Mouse (Mus musculus): ENCODE data around the gene Edem1. TPM values are rescaled to one million over a fixed set of nuclear protein-coding genes. Genes with fewer than 3 reads are reported as not detected.
A peak's percentile ranks its signal among the peaks of the same experiment; 100 is the strongest.
"Not testable (repeated sequence)": the region's sequence is repeated elsewhere in the genome, so short reads cannot be mapped to it uniquely, and the experiment has no call there.

Gene Edem1
- polyA plus RNA-seq, 1 experiment = 41.5 TPM

DNA sequence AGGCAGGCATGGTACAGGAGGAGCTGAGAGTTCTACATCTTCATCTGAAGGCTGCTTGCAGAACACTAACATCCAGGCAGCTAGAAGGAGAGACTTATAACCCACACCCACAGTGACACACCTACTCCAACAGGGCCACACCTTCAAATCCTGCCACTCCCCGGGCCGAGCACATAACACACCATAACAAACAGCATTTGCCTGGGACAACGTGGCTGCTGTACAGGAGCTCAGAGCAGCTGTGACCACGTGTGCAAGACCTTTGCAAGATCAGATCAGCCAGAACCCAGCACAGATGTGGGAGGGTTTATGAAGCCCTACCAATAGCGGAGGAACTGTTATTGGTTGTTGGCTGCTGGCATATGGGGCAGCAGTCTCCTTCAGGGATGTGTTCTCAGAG is 37.9 kb downstream of the Edem1 start:
- DNase-seq (ENCODE audit: low read depth, low spot score) = peak; percentile 18
- WGBS = 27% methylated on average over 5 of the region's 5 CpGs

DNA sequence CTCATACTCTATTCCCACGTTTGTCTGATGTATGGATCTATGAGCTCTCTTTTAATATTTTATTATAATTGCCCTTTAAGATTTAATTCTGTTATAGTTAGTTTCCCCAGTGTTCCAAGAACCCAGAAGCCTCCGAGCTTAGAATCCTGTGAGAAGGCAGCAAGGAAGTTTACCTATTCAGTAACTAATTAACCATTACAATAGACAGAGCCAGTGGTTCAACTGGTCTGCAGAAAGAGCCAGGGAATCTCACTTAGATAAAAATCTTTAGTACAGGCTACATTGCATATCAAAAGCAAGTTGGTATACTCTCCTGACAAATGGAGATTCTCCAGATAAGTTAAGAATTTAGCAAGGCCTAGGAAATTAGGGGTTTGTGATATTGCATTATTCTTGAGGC is 40.6 kb downstream of the Edem1 start:
- DNase-seq (ENCODE audit: low read depth, low spot score) = not testable (repeated sequence)
- 15% methylated on average over 2 of the region's 2 CpGs for WGBS

DNA sequence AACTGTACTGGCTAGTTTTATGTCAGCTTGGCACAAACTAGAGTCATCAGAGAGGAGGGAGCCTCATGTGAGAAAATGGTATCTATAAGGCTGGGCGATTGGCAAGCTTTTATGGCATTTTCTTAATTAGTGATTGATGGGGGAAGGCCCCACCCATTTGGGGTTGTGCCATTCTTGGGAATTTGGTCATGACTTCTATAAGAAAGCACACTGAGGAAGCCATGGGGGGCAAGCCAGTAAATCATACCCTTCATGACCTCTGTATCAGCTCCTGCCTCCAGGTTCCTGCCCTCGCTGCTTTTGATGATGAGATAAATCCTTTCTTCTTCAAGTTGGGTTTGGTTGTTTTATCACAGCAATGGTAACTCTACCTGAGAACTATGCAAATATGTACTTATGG is 42.0 kb downstream of the Edem1 start:
- no peak for DNase-seq (ENCODE audit: low read depth, low spot score)
- WGBS = 74% methylated on average over 2 of the region's 2 CpGs

DNA sequence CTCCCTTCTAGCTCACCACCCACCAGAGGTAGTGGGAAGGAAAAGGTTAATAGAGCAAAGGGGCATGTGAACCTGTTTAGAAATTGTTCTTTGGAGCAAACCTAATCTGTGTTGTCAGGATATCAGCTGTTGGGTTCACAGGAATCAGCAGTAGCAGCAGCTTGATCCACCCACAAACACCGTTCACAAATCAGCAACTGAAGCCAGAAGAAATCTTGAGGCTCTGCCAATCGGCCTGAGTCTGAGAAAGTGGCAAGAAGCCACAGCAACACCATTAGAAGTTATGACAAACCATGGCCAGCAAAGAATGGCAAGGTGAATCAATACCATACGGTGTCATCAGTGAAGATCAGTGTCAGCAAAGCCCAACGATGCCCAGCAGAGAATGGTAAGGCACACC is 42.8 kb downstream of the Edem1 start:
- whole genome bisulfite sequencing = 87% methylated on average over 4 of the region's 4 CpGs
- DNase-seq (ENCODE audit: low read depth, low spot score) = no peak

DNA sequence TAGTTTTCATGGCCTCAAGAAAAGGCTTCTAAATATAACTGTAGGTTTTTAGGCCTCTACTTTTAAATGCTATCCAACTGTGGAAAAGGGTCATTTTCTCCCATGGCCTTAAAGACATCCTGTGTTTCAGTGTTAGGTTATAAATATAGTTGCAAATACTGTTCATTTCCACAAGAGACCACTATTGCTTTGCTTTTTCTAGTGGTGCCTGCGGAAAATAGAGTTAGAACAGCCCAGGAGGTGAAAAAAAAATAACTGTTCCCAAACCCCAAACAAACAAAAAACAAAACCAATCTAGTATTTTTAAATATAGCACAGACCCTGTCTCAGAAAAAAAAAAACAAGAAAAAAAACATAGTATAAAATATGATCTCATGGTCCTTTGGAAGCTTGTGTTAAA is 46.9 kb downstream of the Edem1 start:
- 71% methylated on average over 1 of the region's 1 CpGs for WGBS
- no peak for DNase-seq (ENCODE audit: low read depth, low spot score)

DNA sequence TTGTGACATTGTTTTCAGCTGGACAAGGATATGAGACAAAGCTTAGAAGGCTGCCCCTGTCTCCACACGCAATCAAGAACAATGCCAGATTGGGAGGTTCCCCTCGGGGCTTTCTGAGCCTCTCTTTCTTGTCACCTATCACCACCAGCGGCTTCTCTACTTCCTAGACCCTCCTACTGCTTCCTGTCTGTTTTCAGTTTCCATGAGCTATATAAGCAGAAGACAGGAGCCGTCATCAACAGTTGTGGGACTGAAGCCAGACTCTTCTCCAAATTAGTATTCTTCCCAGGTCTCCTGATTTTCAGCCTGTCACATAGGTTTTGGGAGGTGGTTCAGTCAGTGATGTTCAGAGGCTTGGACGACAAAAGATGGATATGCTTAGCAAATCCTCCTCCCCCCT is 47.6 kb downstream of the Edem1 start:
- WGBS = 45% methylated on average over 5 of the region's 5 CpGs
- DNase-seq (ENCODE audit: low read depth, low spot score) = no peak

DNA sequence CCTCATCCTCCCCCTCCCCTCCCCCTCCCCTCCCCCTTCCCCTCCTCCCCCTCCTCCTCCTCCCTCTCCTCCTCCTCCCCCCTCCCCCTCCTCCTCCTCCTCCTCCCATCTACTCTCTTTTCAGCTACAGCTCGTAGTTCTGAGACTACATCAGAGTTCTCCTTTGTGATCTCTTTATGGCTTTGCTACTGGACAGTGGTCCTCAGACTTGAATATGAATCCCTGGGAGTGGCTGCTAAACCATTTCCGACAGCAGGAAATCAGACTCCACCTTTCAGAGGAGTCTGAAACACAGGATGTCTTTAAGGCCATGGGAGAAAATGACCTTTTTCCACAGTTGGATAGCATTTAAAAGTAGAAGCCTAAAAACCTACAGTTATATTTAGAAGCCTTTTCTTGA is 48.0 kb downstream of the Edem1 start:
- 52% methylated on average over 2 of the region's 2 CpGs for WGBS
- no peak for DNase-seq (ENCODE audit: low read depth, low spot score)

DNA sequence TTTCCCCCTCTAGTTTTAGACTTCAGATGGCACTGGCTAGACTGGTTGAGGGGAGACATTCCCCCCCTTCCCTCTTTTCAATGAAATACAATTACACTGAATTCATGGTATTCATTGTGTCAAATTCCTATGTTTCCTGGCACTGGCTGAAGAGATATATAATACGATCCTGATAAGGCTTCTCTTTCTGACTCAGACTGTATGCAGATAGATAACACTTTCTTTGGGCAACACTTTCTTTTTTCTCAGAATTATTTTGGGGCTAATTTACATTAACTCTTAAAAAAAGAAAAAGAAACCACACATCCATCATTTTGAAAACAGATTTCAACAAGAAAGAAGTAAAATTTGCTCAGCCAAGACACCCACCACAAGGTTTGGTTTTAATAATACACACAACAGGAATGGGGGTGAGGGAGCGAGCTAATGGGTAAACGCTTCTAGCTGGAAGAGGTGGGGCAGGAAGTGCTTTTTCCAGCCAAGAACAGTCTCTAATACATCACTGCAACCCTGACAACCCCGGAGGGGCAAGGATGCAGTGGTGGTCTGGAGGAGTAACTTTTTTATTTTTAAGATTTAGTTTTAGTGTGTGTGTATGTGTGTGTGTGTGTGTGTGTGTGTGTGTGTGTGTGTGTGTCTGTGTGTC is 52.0 kb downstream of the Edem1 start:
- no peak for DNase-seq (ENCODE audit: low read depth, low spot score)
- 71% methylated on average over 4 of the region's 4 CpGs for WGBS

DNA sequence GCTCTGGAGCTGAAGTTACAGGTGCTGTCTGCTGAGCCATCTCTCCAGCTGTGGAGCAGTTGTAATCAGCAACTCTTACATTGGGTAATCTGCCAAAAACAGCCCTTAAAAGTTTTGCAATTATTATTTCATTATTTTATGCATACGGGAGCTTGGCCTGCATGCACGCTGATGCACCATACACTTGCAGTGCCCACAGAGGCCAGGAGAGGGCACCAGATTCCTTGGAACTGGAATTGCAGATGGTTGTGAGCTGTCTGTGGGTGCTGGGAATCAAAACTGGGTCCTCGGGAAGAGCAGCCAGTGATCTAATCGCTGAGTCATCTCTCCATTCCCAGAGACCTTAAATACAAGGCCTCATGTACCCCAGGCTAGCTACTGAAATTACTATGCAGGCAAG is 52.6 kb downstream of the Edem1 start:
- no peak for DNase-seq (ENCODE audit: low read depth, low spot score)
- 90% methylated on average over 4 of the region's 4 CpGs for WGBS

DNA sequence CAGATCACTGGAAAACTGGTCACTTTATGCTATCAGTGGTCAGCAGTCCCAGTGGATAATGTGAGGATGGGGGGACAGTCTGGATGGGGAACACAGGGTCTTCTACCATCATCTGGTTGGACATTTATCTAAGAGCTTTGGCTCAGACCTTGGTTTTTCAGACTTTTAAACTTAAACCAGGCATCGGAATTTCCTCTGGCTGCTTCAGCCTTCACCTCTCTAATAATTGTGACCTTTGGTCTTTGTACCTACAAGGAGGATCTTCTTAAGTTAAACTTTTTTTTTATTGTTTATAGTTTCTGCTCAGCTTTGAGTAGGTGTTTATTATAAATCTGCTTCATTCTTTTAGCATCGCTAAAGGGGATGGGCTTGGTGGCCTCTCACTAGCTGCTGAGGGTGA is 55.4 kb downstream of the Edem1 start:
- 40% methylated on average over 2 of the region's 2 CpGs for WGBS
- no peak for DNase-seq (ENCODE audit: low read depth, low spot score)

DNA sequence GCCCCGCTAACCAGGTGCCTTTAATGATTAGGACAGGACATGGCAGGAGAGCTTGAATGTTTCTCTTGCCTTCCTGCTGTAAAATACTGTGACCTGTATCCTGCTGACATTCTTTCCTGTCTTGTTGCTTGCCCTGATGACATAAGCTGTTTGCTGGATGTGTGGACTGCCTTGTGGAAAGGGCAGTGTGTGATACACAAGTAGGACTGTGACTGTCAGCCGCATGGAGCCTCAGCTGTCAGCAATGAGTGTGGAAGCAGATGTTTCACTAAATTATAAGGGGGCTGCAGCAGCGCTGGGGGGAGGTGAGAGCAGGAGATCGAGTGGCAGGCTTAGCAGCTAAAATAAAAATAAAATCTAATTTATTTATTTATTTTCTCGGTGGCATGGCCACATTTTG is 56.2 kb downstream of the Edem1 start:
- 64% methylated on average over 5 of the region's 5 CpGs for WGBS
- DNase-seq (ENCODE audit: low read depth, low spot score) = no peak

DNA sequence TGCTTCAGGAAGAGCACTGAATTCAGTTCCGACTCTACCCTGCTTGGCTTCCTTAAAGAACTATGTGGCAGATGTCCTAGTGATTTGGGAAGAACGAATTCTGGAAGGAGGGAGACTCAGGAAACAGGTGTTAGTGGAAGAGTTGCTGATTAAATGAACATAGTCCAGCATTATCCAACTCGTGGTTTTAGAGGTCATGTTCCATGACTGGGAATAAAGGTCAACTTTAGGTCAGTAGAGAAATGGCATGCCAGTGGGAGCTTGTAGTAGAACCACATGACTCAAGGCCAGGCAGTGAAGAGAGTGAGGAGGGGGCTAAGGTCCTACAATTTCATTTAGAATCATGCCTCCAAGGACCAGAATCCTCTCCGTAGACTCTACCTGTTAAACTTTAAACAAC is 57.9 kb downstream of the Edem1 start:
- 61% methylated on average over 4 of the region's 4 CpGs for WGBS
- no peak for DNase-seq (ENCODE audit: low read depth, low spot score)

DNA sequence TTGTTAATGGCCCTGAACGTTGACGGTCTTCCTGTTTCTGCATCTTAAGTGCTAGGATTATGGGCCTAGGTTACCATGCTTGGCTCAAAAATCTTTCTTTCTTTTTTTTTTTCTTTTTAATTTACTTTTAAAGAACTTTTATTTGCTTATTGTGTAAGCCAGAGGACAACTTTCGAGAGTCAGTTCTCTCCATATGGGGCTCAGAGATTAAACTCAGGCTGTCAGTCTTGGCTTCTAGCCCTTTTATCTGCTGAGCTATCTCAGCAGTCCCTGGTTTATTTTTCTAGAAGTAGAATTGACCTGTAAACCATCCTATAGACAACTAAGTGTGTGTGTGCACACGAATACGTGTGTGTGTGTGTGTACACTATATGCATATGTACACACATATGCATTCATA is 64.1 kb downstream of the Edem1 start:
- 73% methylated on average over 5 of the region's 5 CpGs for WGBS

DNA sequence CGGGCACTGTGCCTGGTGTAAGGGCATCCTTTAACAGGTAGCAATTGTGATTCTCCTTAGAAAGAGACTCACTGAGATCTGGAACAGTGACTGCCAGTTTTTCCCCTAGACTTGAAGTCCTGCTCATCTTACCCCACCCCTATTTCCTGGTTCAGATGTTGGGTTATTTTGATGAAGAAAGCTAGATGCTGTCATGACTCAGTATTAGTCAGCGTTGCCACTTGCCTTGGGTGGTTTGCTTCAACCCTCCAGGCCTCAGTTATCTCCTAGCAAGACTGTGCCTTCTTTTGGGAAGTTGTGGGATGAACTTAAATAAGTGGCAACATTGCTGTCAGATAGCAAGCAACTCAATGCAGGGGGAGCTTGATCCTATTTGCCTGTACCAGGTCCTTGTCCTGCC is 66.7 kb downstream of the Edem1 start:
- WGBS = 84% methylated on average over 2 of the region's 2 CpGs
- DNase-seq (ENCODE audit: low read depth, low spot score) = no peak

More for the DNA sequence above, 64.1 kb downstream of the Edem1 start:
- DNase-seq (ENCODE audit: low read depth, low spot score) = no peak

DNA sequence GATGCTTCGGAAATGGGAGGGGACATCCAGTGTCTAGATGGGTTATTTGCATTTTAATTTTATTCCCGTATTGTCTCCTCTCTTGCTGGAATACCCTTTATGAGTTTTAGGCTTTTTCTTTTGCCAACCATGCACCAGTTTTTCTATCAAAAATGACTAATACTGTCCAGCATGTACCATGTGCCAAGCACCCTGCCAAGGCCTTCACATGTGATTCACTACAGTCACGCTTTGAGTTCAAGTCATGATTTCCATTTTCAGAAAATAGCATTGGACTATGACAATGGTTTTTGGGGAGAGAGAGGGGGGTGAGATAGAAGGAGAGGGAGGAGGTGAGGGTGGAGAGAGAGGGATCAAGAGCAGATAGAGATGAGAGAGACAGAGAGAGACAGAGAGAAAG is 67.5 kb downstream of the Edem1 start:
- WGBS = 93% methylated on average over 3 of the region's 3 CpGs
- no peak for DNase-seq (ENCODE audit: low read depth, low spot score)

DNA sequence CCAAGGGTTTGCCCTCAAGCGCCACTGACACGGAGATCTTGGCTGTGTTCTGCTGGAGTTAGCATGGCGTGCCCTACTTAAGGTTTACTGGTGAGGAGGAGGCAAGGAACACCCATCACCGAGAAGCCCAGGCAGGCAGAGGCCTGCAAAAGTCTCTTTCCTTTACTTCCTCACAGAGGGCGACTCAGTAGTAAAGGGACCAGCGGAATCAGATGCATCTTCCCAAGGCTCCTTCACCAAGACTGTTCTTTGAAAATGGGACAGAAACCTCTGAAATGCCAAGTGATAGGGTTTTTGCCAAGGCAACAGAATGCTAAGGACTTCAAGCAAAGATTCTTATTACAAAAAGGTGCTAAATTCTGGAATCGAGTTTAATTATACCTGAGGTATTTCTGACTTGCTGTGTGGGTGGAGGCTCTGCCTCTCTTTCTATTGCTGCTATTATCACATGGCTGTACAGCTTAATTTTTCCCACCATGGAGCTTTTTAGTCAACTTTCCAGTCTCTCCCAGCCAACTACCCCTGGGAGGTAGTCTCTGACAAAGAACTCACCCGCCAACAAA is 68.2 kb downstream of the Edem1 start:
- no peak for DNase-seq (ENCODE audit: low read depth, low spot score)
- 78% methylated on average over 8 of the region's 8 CpGs for WGBS

DNA sequence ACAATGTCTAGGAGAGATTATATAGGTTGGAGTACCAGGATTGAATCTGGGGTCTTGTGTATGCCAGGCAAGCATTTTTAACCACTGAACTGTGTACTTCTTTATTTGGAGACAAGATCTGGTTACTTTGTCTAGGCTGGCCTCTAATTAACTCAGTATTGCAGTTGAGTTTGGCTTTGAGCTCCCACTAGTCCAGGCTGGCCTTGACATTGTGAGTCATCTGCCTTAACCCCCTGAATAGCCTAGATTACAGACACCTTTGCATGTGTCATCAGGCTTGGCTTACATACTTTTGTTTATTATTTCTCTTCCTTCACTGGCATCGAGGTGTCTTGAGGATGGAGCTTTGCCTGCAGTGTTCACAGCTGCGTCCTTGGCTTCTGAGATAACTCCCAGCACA is 70.8 kb downstream of the Edem1 start:
- no peak for DNase-seq (ENCODE audit: low read depth, low spot score)
- 51% methylated on average over 2 of the region's 2 CpGs for WGBS

DNA sequence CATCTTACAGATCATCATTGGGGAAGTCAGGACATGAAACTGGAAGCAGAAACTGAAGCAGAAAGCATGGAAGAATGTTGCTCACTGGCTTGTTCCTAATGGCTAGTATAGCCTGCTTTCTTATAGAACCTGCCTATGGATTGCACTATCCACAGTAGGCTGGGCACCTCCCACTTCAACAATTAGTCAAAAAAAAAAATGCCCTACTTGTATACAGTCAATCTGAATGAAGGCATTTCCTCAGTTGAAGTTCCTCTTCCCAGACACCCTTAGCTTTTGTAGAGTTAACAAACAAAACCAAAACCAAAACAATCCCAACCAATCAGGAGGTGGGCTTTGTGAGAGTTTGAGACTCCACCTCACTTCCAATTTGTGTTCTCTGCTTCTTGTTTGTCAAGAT is 73.7 kb downstream of the Edem1 start:
- DNase-seq (ENCODE audit: low read depth, low spot score) = no peak

DNA sequence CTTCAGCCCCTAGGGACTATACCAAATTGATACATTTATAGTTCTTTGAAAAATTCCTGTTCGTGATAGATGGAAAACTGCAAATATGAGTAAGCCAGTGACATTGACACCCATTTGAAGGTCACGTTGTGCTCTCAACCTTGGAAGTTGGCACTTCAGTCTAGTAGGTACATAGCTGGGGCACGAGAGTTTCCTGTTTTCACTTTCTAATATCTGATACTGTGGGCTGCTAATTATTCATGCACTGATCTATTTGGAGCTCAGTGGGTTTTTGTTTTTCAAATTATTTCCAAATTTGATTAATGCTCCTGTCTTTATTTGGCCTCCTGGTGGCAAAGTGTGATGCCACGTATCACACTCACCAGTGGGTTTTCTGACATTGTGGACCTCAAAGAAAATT is 74.8 kb downstream of the Edem1 start:
- WGBS = 83% methylated on average over 4 of the region's 4 CpGs
- no peak for DNase-seq (ENCODE audit: low read depth, low spot score)

DNA sequence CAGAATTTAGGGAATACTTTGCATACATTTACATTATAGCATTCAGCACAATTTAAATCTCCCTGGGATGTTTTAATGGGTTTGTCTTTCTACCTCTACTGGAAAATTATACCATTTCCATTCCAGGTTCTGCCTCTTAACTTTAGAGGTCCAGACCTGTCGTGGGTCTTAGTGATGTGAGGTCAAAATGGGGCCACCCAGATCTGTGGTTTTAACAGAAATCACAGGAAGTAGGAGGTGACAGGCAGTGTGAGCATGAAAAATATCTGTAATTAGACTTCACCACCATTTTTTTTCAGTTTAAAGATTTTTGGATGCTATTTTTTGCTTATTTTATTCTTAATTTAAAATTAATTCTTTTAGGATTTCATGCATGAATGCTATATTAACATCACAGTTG is 78.1 kb downstream of the Edem1 start:
- 53% methylated on average over 1 of the region's 1 CpGs for WGBS
- no peak for DNase-seq (ENCODE audit: low read depth, low spot score)
